Mouse (Mus musculus) liver, adult 2 months (tissue): ENCODE results near the gene Apol7c.

ENCODE experiments used
- CTCF ChIP-seq: fragments of 200-500 bp; IDR thresholded peaks from 2 replicates; pipeline ENCODE4 v1.5.1; 2011; ENCODE audit warnings: low read depth, low read length, control low read depth
- POLR2A ChIP-seq: fragments of 200-500 bp; IDR thresholded peaks from 2 replicates; pipeline ENCODE4 v1.6.1; 2011; ENCODE audit warnings: low read length, control low read depth; ENCODE audit not compliant: insufficient read depth; ENCODE audit errors: extremely low read depth

- TF ChIP-seq POLR2A, result no peak
- no peak for TF ChIP-seq CTCF
Measured at GRCm38 (mm10) chr15:77563219-77563618, 30.1 kb upstream of the Apol7c start.
